Mouse (Mus musculus): ENCODE measurements around the gene Ino80e.

DNA sequence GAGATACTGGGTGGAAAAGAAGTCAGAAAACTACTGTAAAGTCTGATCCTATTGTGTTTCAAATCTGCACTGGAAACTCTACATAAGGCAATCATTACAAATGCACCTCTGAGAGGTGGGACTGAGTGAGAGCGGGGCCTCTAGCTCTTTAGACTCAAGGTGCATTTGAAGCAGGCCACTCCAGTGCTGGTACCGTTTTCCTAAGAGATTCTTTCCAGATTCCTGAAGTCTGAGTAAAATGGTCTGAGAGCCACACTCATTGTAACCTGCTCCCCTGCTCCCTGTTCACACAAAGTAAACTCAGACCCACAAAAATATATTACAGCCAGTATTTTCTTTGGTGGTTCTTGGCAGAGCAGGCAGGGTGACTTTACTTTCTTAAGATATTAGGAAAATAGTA is 5.4 kb upstream of the Ino80e start:
- no peak for TF ChIP-seq CTCF (IDR thresholded peaks at IDR 0.05; ENCODE audit: insufficient read depth, low read length)
- no peak for TF ChIP-seq POLR2A (IDR thresholded peaks at IDR 0.05; ENCODE audit: borderline replicate concordance, extremely low read depth, low read depth, low read length)

All from lung, adult 2 months (tissue).